Mouse (Mus musculus): ENCODE measurements around the gene Olfr314.

GRCm38 (mm10) chr11:58790053-58790452 lies 7.3 kb downstream of the Olfr314 start:
- no peak for TF ChIP-seq CTCF (IDR thresholded peaks at IDR 0.05; ENCODE audit: control insufficient read depth, insufficient read depth, insufficient read length)
- no peak for TF ChIP-seq MYOG (IDR thresholded peaks at IDR 0.05; ENCODE audit: control insufficient read depth, extremely low read depth, insufficient read length)
- TF ChIP-seq MAX (IDR thresholded peaks at IDR 0.05) = no peak
- no peak for TF ChIP-seq CEBPB (IDR thresholded peaks at IDR 0.05; ENCODE audit: low read depth)
